Mouse (Mus musculus): ENCODE measurements around the gene F2rl1. TPM values are rescaled to one million over a fixed set of nuclear protein-coding genes. Genes with fewer than 3 reads are reported as not detected.

The F2rl1 gene
- 0.05 and 0.07 TPM in 2 replicates for polyA plus RNA-seq (2016; fragmentation: Nextera tagmentation; extraction: Ambion mirVana)

DNA sequence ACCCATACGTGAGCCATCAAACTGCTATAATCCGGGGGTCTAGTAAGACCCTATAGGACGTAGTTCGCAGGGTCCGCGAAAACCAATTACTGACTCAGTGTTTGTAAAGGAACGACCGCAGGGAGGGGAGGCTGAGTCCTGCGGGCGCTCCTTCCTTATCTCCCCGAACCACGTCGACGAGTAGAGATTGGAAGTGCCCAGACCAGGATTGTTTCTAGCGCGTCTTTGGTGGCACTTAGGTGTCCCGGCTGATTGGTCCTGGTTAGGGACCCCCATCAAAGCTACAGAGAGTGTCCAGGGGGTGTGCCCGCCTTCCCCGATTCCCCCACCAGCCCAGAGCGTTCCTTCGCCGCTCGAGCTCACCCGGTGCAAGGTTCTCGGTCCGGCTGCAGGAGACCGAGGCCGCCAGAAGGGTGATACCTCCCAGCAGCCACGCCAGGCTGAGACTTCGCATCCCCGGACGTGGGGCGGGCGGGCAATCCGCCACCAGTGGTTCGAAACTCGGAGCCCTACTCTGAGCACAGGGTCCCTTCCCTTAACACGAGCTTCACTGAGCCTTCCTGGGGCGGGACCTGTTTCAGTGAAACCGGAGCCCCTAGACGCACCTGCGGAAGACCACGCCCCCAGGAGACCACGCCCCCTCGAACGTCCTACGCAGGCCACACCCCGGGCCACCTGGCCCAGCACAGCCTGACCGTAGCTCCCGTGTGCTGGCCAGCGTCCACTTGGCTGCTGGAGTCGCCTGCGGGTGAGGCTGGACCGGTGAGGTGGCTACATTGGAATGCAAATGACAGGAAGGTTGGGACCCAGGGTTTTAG lies at the start of gene F2rl1:
TSS of gene F2rl1 (minus strand) at position 554 of the 818 bp plus-strand sequence.
- H3K27me3 ChIP-seq (ENCODE audit: insufficient read depth, poor library complexity, severe bottlenecking), result peaks cover 71% of the 10 kb centered on the region
- H3K9me3 ChIP-seq, result no peaks in the 10 kb centered on the region
- under 1% methylated on average over 54 of the region's 54 CpGs for WGBS
- H3K4me3 ChIP-seq, result peak within 1 kb of the TSS; percentile 57
- peak; percentile 40 for DNase-seq (ENCODE audit: low spot score)
- H3K4me1 ChIP-seq (replicated peaks), result peaks cover 23% of the 10 kb centered on the region
- H3K27ac ChIP-seq, result peak within 1 kb of the TSS; percentile 40; the same call in 1 of the 2 replicates
- no peaks in the 10 kb centered on the region for H3K36me3 ChIP-seq

DNA sequence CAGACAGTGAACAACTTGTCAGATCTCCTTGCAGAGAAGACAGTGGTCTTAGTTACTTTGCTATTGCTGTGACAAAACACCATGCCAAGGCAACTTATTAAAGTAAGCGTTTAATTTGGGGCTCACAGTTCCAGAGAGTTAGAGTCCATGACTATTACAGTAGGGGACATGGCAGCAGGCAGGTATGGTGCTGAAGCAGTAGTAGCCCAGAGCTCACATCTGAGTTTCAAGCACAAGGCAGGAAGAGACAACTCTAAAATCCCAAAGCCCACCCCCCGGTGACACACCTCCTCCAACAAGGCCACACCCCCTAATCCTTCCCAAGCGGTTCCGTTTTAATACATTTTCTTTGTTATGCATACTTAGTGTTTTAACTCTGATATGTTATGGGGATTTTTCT lies 45.9 kb upstream of the F2rl1 start:
- peaks cover 4% of the 10 kb centered on the region; the same call in 1 of the 2 replicates for H3K9me3 ChIP-seq
- no peaks in the 10 kb centered on the region for H3K4me1 ChIP-seq (replicated peaks)
- no peaks in the 10 kb centered on the region for H3K36me3 ChIP-seq
- 96% methylated on average over 4 of the region's 4 CpGs for WGBS
- DNase-seq (ENCODE audit: low spot score), result no peak
- H3K27ac ChIP-seq, result no peak overlapping the region
- no peaks in the 10 kb centered on the region for H3K27me3 ChIP-seq (ENCODE audit: insufficient read depth, poor library complexity, severe bottlenecking)
- H3K4me3 ChIP-seq, result no peak overlapping the region

DNA sequence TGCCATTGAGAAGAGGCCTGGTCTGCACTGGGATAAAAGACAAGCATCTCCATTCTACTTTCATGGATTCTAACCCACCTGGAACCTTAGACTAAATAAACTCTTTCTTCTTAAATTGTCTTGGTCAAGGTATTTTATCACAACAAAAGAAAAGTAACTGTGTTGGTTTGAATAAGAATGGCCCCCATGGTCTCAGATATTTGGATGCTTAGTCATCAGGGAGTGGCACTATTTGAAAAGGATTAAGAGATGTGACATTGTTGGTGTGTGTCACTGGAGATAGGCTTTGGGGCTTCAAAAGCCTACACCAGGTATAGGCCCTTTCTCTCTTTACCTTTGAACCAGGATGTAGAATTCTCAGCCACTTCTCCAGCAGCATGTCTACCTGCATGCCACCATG lies 44.3 kb upstream of the F2rl1 start:
- Histone ChIP-seq H3K27ac (no peak overlapping the region), H3K4me1 (replicated peaks) (no peaks in the 10 kb centered on the region), H3K27me3 (ENCODE audit: insufficient read depth, poor library complexity, severe bottlenecking) (no peaks in the 10 kb centered on the region), H3K36me3 (no peaks in the 10 kb centered on the region), H3K4me3 (no peak overlapping the region), H3K9me3 (peaks cover 4% of the 10 kb centered on the region; the same call in 1 of the 2 replicates)
- DNase-seq (ENCODE audit: low spot score), result no peak

DNA sequence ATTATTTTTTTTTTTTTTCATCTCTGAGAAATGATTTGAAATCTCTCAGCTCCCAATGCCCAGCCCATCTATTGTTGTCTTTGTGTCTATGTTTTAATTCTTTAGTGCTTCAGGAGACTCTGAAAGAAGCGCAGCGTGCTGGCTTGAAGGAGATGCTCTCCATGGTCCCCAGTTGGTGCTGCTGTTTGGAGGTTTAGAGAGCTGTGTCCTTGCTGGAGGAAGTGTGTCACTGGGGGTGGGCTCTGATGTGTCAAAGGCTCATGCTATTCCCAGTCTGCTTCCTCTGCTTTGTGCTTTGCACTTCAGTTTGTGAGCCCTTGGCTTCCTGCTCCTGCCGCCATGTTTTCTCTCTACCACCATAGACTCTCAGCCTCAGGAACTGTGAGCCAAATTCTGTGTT lies 43.3 kb upstream of the F2rl1 start:
- H3K9me3 ChIP-seq, result peaks cover 4% of the 10 kb centered on the region; the same call in 1 of the 2 replicates
- no peak overlapping the region for H3K27ac ChIP-seq
- no peak overlapping the region for H3K4me3 ChIP-seq
- H3K36me3 ChIP-seq, result no peaks in the 10 kb centered on the region
- H3K27me3 ChIP-seq (ENCODE audit: insufficient read depth, poor library complexity, severe bottlenecking), result no peaks in the 10 kb centered on the region
- no peaks in the 10 kb centered on the region for H3K4me1 ChIP-seq (replicated peaks)
- 95% methylated on average over 3 of the region's 3 CpGs for WGBS
- DNase-seq (ENCODE audit: low spot score), result no peak

DNA sequence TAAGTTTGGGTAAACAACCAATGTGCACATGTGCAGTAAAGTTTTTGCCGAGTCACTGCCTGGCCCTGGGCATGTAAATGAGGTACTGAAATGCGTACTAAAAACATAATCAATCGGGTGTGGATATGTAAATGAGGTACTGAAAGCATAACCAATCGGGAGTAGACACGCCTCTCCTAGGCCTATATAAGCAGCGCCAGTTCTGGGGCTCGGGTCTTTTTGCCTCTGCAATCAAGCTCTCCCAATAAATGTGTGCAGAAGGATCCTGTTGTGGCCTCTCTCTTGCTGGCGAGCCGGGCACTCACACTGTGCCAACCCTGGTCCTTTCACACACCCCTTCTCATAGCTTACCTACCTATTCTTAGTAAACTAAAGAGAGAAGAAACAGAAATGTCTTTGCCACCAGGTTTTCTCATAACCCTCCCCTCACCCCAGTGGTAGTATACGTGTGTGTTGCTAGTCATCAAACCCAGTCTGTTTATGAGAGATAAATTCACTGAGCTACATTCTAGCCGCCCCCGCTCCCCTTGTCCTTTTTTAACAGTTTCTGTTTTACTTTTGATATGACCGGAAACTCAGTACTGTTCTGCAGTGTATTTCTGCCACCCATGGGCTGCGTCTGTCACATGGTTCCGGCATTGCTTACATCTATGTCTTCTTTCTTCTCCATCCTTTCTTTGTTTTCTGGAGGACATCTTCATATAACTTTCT lies 42.0 kb upstream of the F2rl1 start:
- Histone ChIP-seq H3K27me3 (ENCODE audit: insufficient read depth, poor library complexity, severe bottlenecking) (no peaks in the 10 kb centered on the region), H3K36me3 (no peaks in the 10 kb centered on the region), H3K4me1 (replicated peaks) (peaks cover 5% of the 10 kb centered on the region; the same call in 1 of the 2 replicates), H3K27ac (no peak overlapping the region), H3K4me3 (no peak overlapping the region), H3K9me3 (peaks cover 4% of the 10 kb centered on the region; the same call in 1 of the 2 replicates)
- no peak for DNase-seq (ENCODE audit: low spot score)
- WGBS, result 96% methylated on average over 15 of the region's 15 CpGs

DNA sequence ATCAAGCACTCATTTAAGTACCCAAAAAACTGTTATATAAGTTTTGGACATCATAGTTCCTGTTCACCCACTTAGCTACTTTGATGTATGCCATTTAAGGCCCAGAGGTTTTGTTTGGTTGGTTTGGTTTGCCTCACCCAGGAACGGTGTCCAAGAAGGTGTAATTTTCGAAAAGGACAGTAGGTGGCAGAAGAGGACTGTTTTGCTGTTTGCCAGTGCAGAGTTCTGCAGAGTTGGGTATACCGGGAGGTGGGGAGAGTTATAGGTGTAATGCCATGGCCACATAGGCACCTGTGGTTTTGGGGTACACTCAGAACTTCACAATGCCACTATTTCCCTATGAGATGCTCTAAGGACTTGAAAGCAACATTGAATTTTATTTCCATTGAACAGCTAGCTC lies 38.7 kb upstream of the F2rl1 start:
- Histone ChIP-seq H3K9me3 (no peaks in the 10 kb centered on the region), H3K4me1 (replicated peaks) (peaks cover 5% of the 10 kb centered on the region; the same call in 1 of the 2 replicates), H3K27ac (no peak overlapping the region), H3K36me3 (no peaks in the 10 kb centered on the region), H3K27me3 (ENCODE audit: insufficient read depth, poor library complexity, severe bottlenecking) (no peaks in the 10 kb centered on the region), H3K4me3 (no peak overlapping the region)
- 2% methylated on average over 3 of the region's 3 CpGs for WGBS
- DNase-seq (ENCODE audit: low spot score), result peak; percentile 58

DNA sequence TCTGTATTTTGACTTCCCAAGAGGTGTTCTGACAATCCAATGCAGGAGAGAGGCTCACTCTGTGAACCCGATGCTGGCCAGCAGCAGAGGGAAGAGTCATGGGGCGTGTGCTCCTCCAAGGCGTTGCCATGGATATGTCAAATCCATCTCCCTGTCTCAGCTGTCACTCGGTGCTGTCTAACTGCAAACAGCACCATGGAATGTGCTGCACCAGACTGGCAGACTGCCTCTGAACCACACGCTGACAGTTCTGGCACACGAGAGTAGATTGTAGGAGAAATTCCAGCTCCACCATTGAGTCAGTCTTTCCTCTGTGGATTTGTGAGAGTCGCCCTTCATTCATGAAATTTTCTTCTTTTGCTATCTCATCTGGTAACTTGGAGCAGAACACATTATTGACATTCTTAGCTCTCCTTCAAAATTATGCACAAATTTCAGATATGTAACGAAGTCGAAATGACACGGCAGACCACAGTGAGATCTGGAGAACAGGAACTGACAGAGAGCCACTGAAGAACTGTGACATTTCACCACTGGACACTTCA lies 38.1 kb upstream of the F2rl1 start:
- DNase-seq (ENCODE audit: low spot score), result no peak
- Histone ChIP-seq H3K9me3 (no peaks in the 10 kb centered on the region), H3K4me3 (no peak overlapping the region), H3K27me3 (ENCODE audit: insufficient read depth, poor library complexity, severe bottlenecking) (no peaks in the 10 kb centered on the region), H3K4me1 (replicated peaks) (peaks cover 5% of the 10 kb centered on the region; the same call in 1 of the 2 replicates), H3K36me3 (no peaks in the 10 kb centered on the region), H3K27ac (no peak overlapping the region)
- WGBS, result 63% methylated on average over 10 of the region's 10 CpGs

DNA sequence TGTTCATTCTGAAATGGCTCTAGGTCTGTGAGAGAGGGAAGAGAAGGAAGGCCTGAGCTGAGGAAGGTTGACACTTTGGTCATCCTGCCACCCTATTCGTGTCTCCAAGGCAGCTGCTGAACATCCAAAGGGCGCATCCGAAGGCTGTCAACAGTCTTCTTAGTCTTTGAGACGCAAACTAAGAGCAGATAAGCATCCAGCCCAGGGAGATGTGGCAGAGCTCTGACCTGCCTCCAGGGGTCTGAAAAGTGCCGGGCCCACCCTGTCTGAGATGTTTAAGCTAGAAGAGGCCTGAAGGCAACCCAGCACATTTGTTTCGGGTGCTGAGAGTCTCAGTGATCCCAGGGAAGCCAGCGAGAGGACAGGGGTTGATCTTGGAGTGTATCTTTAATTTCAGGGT lies 32.3 kb upstream of the F2rl1 start:
- Histone ChIP-seq H3K9me3 (no peaks in the 10 kb centered on the region), H3K27ac (no peak overlapping the region; the same call in 1 of the 2 replicates), H3K27me3 (ENCODE audit: insufficient read depth, poor library complexity, severe bottlenecking) (no peaks in the 10 kb centered on the region), H3K36me3 (no peaks in the 10 kb centered on the region), H3K4me3 (no peak overlapping the region), H3K4me1 (replicated peaks) (no peaks in the 10 kb centered on the region)
- no peak for DNase-seq (ENCODE audit: low spot score)
- WGBS, result 85% methylated on average over 7 of the region's 7 CpGs

DNA sequence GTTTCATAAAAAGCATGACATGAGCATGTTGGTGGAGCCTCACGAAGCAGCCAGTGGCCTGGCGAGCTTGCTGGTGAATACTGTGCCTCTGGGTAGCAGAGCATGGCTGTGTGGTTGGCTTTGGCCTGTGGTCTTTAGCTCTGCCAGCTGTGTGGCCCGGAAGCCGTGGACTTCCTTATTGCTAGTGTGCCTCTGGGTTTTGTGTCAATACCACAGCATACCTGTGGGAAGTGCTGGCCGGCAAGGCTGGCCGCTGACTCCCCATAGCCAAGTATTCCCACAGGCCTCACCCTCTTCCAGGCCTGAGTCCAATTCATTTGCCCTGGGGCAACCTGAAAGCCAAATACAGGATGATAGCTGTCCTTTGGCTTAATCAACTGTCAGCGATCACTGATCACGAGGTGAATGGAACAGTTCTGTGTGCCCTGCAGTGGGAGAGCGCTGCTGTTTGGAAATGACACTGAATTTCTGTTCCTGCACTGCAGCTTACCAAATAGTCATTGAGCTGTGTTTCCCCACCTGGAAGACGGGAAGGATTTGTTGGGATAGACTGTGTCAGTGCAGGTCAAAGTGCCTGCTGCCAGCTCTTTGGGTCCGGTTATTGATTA lies 29.0 kb upstream of the F2rl1 start:
- Histone ChIP-seq H3K36me3 (no peaks in the 10 kb centered on the region), H3K4me3 (no peak overlapping the region), H3K4me1 (replicated peaks) (peaks cover 8% of the 10 kb centered on the region), H3K27me3 (ENCODE audit: insufficient read depth, poor library complexity, severe bottlenecking) (no peaks in the 10 kb centered on the region), H3K27ac (no peak overlapping the region), H3K9me3 (no peaks in the 10 kb centered on the region)
- WGBS, result 82% methylated on average over 11 of the region's 11 CpGs
- no peak for DNase-seq (ENCODE audit: low spot score)

DNA sequence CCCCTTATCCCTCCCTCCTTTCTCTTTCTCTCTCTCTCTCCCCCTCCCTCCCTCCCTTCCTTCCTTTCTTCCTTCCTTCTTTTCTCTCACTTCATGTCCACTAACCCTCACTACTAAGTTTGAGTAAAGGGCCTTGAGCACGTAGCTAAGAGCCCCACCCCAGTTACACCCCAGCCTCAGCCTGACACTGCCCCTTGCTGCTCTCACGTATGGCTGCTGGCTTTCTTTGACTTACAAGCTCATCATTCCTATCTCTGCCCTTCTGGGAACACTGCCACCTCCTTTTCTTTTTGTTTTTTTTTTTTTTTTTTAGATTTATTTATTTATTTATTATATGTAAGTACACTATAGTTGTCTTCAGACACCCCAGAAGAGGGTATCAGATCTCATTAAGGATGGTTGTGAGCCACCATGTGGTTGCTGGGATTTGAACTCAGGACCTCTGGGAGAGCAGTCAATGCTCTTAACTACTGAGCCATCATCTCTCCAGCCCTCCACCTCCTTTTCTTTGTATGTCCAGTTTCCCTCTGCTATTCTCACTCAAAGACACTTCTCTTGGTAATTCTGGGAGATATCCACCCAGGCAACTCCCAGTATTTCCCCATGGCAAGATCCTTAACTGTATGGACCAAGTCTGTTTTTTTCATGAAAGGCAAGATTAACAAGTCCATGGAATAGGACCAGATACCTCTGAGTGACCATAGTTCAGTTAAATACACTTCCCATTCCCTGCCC lies 25.8 kb upstream of the F2rl1 start:
- no peak for DNase-seq (ENCODE audit: low spot score)
- peaks cover 38% of the 10 kb centered on the region for H3K4me1 ChIP-seq (replicated peaks)
- H3K36me3 ChIP-seq, result no peaks in the 10 kb centered on the region
- H3K27me3 ChIP-seq (ENCODE audit: insufficient read depth, poor library complexity, severe bottlenecking), result 0 out of 2 replicates have a peak, but pooled peaks cover 5% of the 10 kb centered on the region
- H3K4me3 ChIP-seq, result no peak overlapping the region
- 76% methylated on average over 2 of the region's 2 CpGs for WGBS
- H3K9me3 ChIP-seq, result no peaks in the 10 kb centered on the region
- H3K27ac ChIP-seq, result no peak overlapping the region

DNA sequence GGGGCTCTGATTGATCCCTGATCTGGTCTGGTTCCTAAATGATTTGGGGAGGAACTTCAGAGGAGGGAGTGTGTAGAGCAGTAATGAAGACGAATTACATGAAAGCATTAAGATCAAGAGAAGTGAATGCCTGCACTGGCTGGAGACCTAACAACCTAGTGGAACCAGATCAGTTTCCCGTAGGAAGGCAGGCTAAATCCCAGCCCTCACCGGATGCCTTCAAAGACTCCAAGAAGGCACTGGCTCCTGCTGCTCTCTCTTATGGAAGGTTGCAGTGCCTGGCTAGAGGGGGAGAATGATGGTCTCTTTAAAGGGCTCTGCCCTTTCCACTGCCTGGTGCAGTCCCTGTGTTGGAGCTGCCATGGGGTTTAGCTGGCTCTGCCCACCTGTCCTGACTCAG lies 24.4 kb upstream of the F2rl1 start:
- 29% methylated on average over 3 of the region's 3 CpGs for WGBS
- Histone ChIP-seq H3K9me3 (no peaks in the 10 kb centered on the region), H3K36me3 (no peaks in the 10 kb centered on the region), H3K4me1 (replicated peaks) (peaks cover 41% of the 10 kb centered on the region), H3K27me3 (ENCODE audit: insufficient read depth, poor library complexity, severe bottlenecking) (0 out of 2 replicates have a peak, but pooled peaks cover 5% of the 10 kb centered on the region), H3K4me3 (no peak overlapping the region), H3K27ac (peak overlapping the region; percentile 60; the same call in 1 of the 2 replicates)
- no peak for DNase-seq (ENCODE audit: low spot score)

DNA sequence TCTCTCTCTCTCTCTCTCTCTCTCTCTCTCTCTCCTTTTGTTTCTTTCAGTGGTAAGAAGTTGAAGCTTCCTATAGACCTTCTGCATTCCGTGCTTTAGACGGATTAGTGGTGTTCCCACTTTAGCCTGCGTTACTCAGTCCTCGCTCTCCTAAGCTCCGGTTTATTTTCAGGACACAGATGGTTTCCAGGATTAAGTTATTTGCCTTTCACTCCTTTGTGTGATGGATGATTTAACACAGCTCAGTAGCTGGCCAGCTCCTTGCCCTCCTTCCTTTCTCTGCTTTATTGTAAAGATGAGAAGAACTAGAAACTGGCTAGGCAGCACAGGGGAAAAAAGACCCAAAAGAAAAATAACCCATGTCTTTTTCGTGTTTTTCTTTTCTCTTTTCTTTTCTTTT lies 23.8 kb upstream of the F2rl1 start:
- no peaks in the 10 kb centered on the region for H3K9me3 ChIP-seq
- no peaks in the 10 kb centered on the region for H3K36me3 ChIP-seq
- H3K27ac ChIP-seq, result peak overlapping the region; percentile 50
- H3K4me3 ChIP-seq, result peak overlapping the region; percentile 18; the same call in 1 of the 2 replicates
- H3K27me3 ChIP-seq (ENCODE audit: insufficient read depth, poor library complexity, severe bottlenecking), result 0 out of 2 replicates have a peak, but pooled peaks cover 5% of the 10 kb centered on the region
- DNase-seq (ENCODE audit: low spot score), result no peak
- peaks cover 41% of the 10 kb centered on the region for H3K4me1 ChIP-seq (replicated peaks)
- WGBS, result 31% methylated on average over 6 of the region's 6 CpGs

Data from hindbrain, embryonic 10.5 days (tissue).